Comparison of ENCODE assay signal across 25 mouse cellular contexts in the genomic region with DNA sequence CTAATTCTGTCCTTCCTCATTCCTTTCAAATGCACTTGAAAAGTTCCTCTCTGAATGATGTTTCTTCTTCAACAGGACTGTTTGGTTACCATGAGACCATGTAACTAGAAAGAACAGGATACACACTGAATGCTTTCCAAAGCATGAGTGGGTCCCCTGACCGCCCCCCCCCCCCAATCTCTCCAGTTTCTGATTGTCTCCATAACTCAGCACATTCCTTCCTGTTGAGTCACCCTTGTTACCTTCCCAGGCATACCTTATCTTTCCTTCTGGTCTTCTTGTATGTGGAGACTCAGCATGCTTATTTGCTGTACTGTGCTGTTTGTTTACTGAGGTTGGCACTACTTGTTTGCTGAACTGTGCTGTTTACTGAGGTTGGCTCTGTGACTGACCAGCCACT. TPM values are rescaled to one million over a fixed set of nuclear protein-coding genes. Genes with fewer than 3 reads are reported as not detected.
"Had no signal": no experiment of that assay in that cellular context is flagged by ENCODE, and none has a peak within 500 bp of the region (broad histone marks: within the 10 kb centered on the region; RNA-seq: fewer than 3 reads in every experiment).

No protein-coding gene starts in this region.

- H3K9ac ChIP-seq: heart, embryonic 12.5 days; hindbrain, embryonic 12.5 days; hindbrain, embryonic 14.5 days; intestine, embryonic 15.5 days; limb, embryonic 13.5 days; limb, embryonic 15.5 days had no signal

- H3K27me3 ChIP-seq: heart, embryonic 12.5 days; hindbrain, embryonic 12.5 days; intestine, embryonic 15.5 days; limb, embryonic 13.5 days; limb, embryonic 15.5 days had no signal

- DNase-seq: gastrocnemius, postnatal 14 days; gastrocnemius, postnatal 36 days; heart, adult 11 months; heart, adult 2 months; heart, postnatal 10 days; heart, postnatal 4 days; kidney, adult 18-20 months; kidney, adult 8-10 months; kidney, postnatal 10 days; kidney, postnatal 25 days; kidney, postnatal 4 days; layer of hippocampus, adult 9-11 months; left cerebral cortex, postnatal 4 days had no signal

- H3K9me3 ChIP-seq: heart, embryonic 10.5 days; heart, embryonic 12.5 days; hindbrain, embryonic 10.5 days; hindbrain, embryonic 12.5 days; intestine, embryonic 15.5 days; limb, embryonic 13.5 days; limb, embryonic 15.5 days had no signal

- H3K27ac ChIP-seq: heart, adult 2 months; heart, embryonic 10.5 days; hindbrain, embryonic 10.5 days; hindbrain, embryonic 12.5 days; hindbrain, embryonic 14.5 days; intestine, embryonic 15.5 days; limb, embryonic 13.5 days; limb, embryonic 15.5 days had no signal

- H3K4me1 ChIP-seq: heart, embryonic 12.5 days; hindbrain, embryonic 10.5 days; hindbrain, embryonic 12.5 days; intestine, embryonic 15.5 days; limb, embryonic 13.5 days; limb, embryonic 15.5 days had no signal

- ATAC-seq: hindbrain, embryonic 16.5 days; inflammation-experienced regulatory T-cells, adult 6 months; intestine, embryonic 15.5 days; intestine, postnatal 0 days had no signal

- H3K4me3 ChIP-seq: heart, adult 2 months; heart, embryonic 10.5 days; heart, embryonic 12.5 days; hindbrain, embryonic 10.5 days; hindbrain, embryonic 12.5 days; intestine, embryonic 15.5 days; limb, embryonic 13.5 days; limb, embryonic 15.5 days had no signal

- H3K4me2 ChIP-seq: heart, embryonic 12.5 days; hindbrain, embryonic 12.5 days; hindbrain, embryonic 14.5 days; intestine, embryonic 15.5 days; limb, embryonic 13.5 days; limb, embryonic 15.5 days had no signal

- H3K36me3 ChIP-seq: heart, embryonic 10.5 days; heart, embryonic 12.5 days; hindbrain, embryonic 10.5 days; hindbrain, embryonic 12.5 days; intestine, embryonic 15.5 days; limb, embryonic 13.5 days; limb, embryonic 15.5 days had no signal

RNA-seq across cellular contexts. Expression of gene Rasgef1a, which starts 20.2 kb away (rescaled TPM):
- polyA plus RNA-seq: hindbrain, embryonic 10.5 days; limb, embryonic 11.5 days had no signal
